Mouse (Mus musculus) ES-E14 (cell line): ENCODE data around the gene Ppp1r7.

Source experiments
- CHD2 ChIP-seq: IDR thresholded peaks from 2 replicates; pipeline ENCODE4 v1.6.1; 2014; ENCODE audit warnings: mild to moderate bottlenecking, low read depth, low read length, inconsistent platforms
- HCFC1 ChIP-seq: IDR thresholded peaks from 2 replicates; pipeline ENCODE4 v1.6.1; 2012; ENCODE audit warnings: low read length, inconsistent platforms, borderline replicate concordance; ENCODE audit not compliant: insufficient read depth
- MAFK ChIP-seq: IDR thresholded peaks from 2 replicates; pipeline ENCODE4 v1.6.1; 2014; ENCODE audit warnings: mild to moderate bottlenecking, low read depth, low read length, inconsistent platforms; ENCODE audit not compliant: insufficient read depth
- ZC3H11A ChIP-seq: IDR thresholded peaks from 2 replicates; pipeline ENCODE4 v1.6.1; 2012; ENCODE audit warnings: low read depth, mild to moderate bottlenecking, inconsistent platforms, low read length, borderline replicate concordance
- ZNF384 ChIP-seq: IDR thresholded peaks from 2 replicates; pipeline ENCODE4 v1.6.1; 2012; ENCODE audit warnings: low read depth, low read length, inconsistent platforms

DNA sequence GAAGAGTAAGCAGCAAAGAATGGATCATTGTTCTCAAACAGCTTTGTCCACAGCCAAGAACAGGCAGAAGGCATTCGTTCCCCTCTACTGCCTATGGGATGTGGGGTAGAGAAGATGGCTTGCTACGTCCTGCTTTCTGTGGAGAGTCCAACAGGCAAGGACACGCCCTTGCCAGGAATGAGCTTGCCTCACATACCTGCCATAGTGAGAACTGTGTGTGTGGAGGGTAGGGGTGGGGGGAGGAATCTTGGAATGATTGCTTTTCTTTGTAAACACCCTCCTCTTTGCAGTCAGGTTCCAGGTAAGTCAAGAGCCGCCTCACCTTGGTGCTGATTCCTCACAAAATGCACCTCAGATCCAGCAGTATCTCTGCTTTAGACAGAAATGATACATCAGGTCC is 42.9 kb upstream of the Ppp1r7 start:
- no peak for TF ChIP-seq ZC3H11A
- TF ChIP-seq ZNF384: no peak
- no peak for TF ChIP-seq MAFK
- no peak for TF ChIP-seq HCFC1
- no peak for TF ChIP-seq CHD2
